Mouse (Mus musculus) lung, postnatal 0 days (tissue): ENCODE data around the gene 4930558C23Rik. TPM values are rescaled to one million over a fixed set of nuclear protein-coding genes. Genes with fewer than 3 reads are reported as not detected.
A peak's percentile ranks its signal among the peaks of the same experiment; 100 is the strongest.
"Not testable (repeated sequence)": the region's sequence is repeated elsewhere in the genome, so short reads cannot be mapped to it uniquely, and the experiment has no call there.

Source experiments
- ATAC-seq: fragments of 200-750 bp; cut with Nextera tagmentation; 2 replicates; pipeline ENCODE4 v1.8.0; 2017; ENCODE audit warnings: moderate library complexity
- DNase-seq: peaks from one replicate; pipeline ENCODE4 v3.0.0-alpha.2; 2016; ENCODE audit warnings: low spot score
- H3K27ac ChIP-seq: fragments of 300-500 bp; sonication (generic); 2 replicates; pipeline ENCODE4 v1.5.1; 2014; ENCODE audit warnings: antibody characterized with exemption, mild to moderate bottlenecking, low read length, mixed read lengths
- H3K27me3 ChIP-seq: fragments of 300-500 bp; sonication (generic); replicated peaks from 2 replicates; pipeline ENCODE4 v1.6.1; 2014; ENCODE audit warnings: low read length, mixed read lengths; ENCODE audit not compliant: insufficient read depth
- H3K36me3 ChIP-seq: fragments of 300-500 bp; sonication (generic); 2 replicates; pipeline ENCODE4 v1.6.1; 2014; ENCODE audit warnings: low read length, mixed read lengths; ENCODE audit not compliant: insufficient read depth
- H3K4me1 ChIP-seq: fragments of 300-500 bp; sonication (generic); 2 replicates; pipeline ENCODE4 v1.6.1; 2014; ENCODE audit warnings: antibody characterized with exemption, low read depth, low read length, mixed read lengths; ENCODE audit not compliant: insufficient read depth
- H3K4me2 ChIP-seq: fragments of 300-500 bp; sonication (generic); replicated peaks from 2 replicates; pipeline ENCODE4 v1.6.1; 2014; ENCODE audit warnings: low read depth, mild to moderate bottlenecking, low read length, moderate library complexity, mixed read lengths
- H3K4me3 ChIP-seq: fragments of 300-500 bp; sonication (generic); 2 replicates; pipeline ENCODE4 v1.5.1; 2014; ENCODE audit warnings: low read depth, low read length
- H3K9ac ChIP-seq: fragments of 300-500 bp; sonication (generic); replicated peaks from 2 replicates; pipeline ENCODE4 v1.6.1; 2014; ENCODE audit warnings: low read depth, mild to moderate bottlenecking
- H3K9me3 ChIP-seq: fragments of 300-500 bp; sonication (generic); 2 replicates; pipeline ENCODE4 v1.6.1; 2016; ENCODE audit warnings: low read length, mixed read lengths
- CTCF ChIP-seq: IDR thresholded peaks from 2 replicates; pipeline ENCODE4 v1.5.1; 2016; ENCODE audit warnings: antibody characterized with exemption, mild to moderate bottlenecking
- EP300 ChIP-seq: IDR thresholded peaks from 2 replicates; pipeline ENCODE4 v1.6.1; 2016; ENCODE audit warnings: antibody characterized with exemption, mild to moderate bottlenecking, control low read depth
- WGBS: fragments of 180-500 bp; shearing (Covaris S2); extraction: QIAGEN DNeasy Blood & Tissue Kit; methylation state at CpG from one replicate; pipeline ENCODE4 v1.1.7; 2014; 5-methylcytosine and 5-hydroxymethylcytosine counted together
- polyA plus RNA-seq: library from polyadenylated mRNA; unstranded; fragments of >200 nt; fragmentation: Nextera tagmentation; extraction: Ambion mirVana; gene quantifications from 2 replicates; pipeline ENCODE4 v1.2.1, GENCODE M21; 2015

4930558C23Rik gene
- polyA plus RNA-seq, 1 experiment from 2014 or later, result 0.23 TPM

GRCm38 (mm10) chr3:95435561-95435960 is 32.9 kb upstream of the 4930558C23Rik start:
- peak; percentile 4 for DNase-seq
- no peaks in the 10 kb centered on the region for H3K27me3 ChIP-seq
- 30% methylated on average over 1 of the region's 1 CpGs for WGBS
- no peak for ATAC-seq
- TF ChIP-seq EP300 (no peak), CTCF (no peak)
- peak overlapping the region; percentile 77; the same call in 1 of the 2 replicates for H3K9ac ChIP-seq
- no peaks in the 10 kb centered on the region for H3K9me3 ChIP-seq
- no peak overlapping the region for H3K27ac ChIP-seq
- no peaks in the 10 kb centered on the region; the same call in 1 of the 2 replicates for H3K4me1 ChIP-seq
- H3K36me3 ChIP-seq, result no peaks in the 10 kb centered on the region
- H3K4me2 ChIP-seq, result peak overlapping the region; percentile 74
- peak overlapping the region; percentile 89 for H3K4me3 ChIP-seq

DNA sequence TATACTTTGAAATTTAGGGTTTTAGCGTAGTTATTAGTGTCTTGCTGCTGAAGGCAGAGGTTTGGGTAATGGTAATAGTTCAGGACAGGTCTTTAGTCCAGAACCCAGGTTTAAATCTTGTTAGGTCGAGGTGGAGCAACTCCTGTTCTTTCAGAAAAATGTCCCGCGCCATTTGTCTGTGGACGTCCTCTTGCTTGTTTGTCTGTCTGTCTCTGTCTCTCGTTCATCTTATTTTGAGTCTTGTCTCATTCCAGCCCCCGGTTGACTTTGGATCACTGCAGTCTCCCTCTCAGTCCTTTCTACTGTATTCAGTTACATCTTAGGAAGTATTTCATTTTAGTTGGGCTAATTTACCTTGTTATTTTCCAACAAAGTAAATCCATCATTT is 32.3 kb upstream of the 4930558C23Rik start:
- peak overlapping the region; percentile 77 for H3K9ac ChIP-seq
- H3K9me3 ChIP-seq, result no peaks in the 10 kb centered on the region
- no peak for ATAC-seq
- peak overlapping the region; percentile 89 for H3K4me3 ChIP-seq
- H3K4me2 ChIP-seq, result peak overlapping the region; percentile 74
- H3K27ac ChIP-seq, result peak overlapping the region; percentile 93; the same call in 1 of the 2 replicates
- TF ChIP-seq EP300 (no peak), CTCF (no peak)
- H3K27me3 ChIP-seq, result no peaks in the 10 kb centered on the region
- no peaks in the 10 kb centered on the region for H3K36me3 ChIP-seq
- 1% methylated on average over 7 of the region's 7 CpGs for WGBS
- H3K4me1 ChIP-seq, result no peaks in the 10 kb centered on the region; the same call in 1 of the 2 replicates
- peak; percentile 36 for DNase-seq

DNA sequence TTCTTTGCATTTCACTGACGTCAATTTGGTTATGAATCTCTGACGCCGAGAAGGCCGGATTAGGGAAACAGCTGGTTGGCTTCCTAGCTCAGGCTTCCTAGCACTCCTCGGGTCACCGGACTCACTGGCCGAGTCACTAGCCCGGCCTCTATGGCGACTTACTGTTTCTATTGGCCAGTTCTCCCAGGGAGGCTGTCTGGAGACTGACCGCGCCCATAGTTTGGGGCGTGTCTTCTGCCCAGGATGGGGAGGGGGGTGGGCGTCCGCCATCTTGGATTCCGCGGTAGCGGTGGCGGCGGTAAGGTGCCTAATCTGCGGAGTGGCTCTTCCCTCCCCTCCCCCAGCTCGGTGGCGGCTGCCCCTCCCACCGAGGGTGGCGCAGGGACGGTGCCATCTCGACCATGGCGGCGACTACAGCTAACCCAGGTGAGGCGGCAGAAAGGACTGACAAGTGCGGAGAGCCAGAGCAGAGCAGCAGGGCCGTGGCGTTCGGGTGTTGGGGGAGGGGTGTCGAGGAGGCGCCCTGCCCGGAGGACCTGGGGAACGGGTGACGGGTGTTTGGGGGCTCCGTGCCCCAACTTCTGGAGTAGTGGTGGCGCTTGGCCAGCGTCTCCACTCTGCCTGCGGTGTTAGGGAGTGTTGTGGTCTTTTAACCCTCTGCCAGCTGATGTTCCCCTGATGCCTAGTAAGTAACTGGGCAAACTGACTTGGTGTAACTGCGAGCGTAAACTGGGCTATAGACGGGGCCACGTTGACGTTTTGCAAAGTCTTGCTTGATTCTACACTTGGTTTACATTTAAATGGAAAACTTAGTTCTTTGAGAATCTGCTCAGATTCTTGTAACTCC is 31.7 kb upstream of the 4930558C23Rik start, which contains the start of gene Arnt:
Gene Arnt, plus strand, starts transcription at position 253 of the 847 bp plus-strand sequence.
- no peak; the same call in 1 of the 2 replicates for TF ChIP-seq EP300
- TF ChIP-seq CTCF, result no peak
- Histone ChIP-seq H3K9ac (peak within 1 kb of the TSS; percentile 77), H3K27ac (peak within 1 kb of the TSS; percentile 93), H3K27me3 (no peaks in the 10 kb centered on the region), H3K4me1 (no peaks in the 10 kb centered on the region; the same call in 1 of the 2 replicates), H3K4me2 (peak within 1 kb of the TSS; percentile 74), H3K4me3 (peak within 1 kb of the TSS; percentile 89), H3K36me3 (no peaks in the 10 kb centered on the region), H3K9me3 (no peaks in the 10 kb centered on the region)
- peak; percentile 99 for DNase-seq
- under 1% methylated on average over 47 of the region's 47 CpGs for WGBS
- ATAC-seq, result peak; percentile 100

DNA sequence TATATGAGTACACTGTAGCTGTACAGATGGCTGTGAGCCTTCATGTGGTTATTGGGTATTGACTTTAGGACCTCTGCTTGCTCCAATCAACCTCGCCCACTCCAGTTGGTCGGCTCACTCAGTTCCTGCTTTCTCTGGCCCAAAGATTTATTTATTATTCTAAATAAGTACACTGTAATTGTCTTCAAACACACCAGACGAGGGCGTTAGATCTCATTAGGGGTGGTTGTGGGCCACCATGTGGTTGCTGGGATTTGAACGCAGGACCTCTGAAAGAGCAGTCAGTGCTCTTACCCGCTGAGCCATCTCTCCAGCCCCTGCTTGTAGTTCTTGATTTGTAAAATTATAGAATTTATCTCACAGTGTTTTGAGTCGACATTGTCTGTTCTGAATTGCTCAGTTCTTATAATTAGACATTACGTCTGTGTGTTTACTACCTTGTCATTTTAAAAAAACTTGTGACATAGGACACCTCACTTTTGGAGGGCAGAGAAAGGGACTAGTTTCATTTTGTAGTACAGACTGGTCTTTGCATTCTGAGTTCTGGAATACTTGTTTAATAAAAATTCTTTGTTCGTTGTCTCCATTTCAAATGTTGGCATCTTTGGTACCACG is 30.8 kb upstream of the 4930558C23Rik start:
- DNase-seq (peak; percentile 43), ATAC-seq (no peak)
- peak overlapping the region; percentile 89 for H3K4me3 ChIP-seq
- no peaks in the 10 kb centered on the region for H3K36me3 ChIP-seq
- TF ChIP-seq CTCF (0 out of 2 replicates have a peak, but pooled peaks have one; percentile 2), EP300 (no peak)
- H3K4me2 ChIP-seq, result peak overlapping the region; percentile 74
- H3K27me3 ChIP-seq, result no peaks in the 10 kb centered on the region
- 62% methylated on average over 10 of the region's 10 CpGs for WGBS
- no peaks in the 10 kb centered on the region for H3K9me3 ChIP-seq
- no peaks in the 10 kb centered on the region; the same call in 1 of the 2 replicates for H3K4me1 ChIP-seq
- peak overlapping the region; percentile 77 for H3K9ac ChIP-seq
- peak overlapping the region; percentile 93 for H3K27ac ChIP-seq

DNA sequence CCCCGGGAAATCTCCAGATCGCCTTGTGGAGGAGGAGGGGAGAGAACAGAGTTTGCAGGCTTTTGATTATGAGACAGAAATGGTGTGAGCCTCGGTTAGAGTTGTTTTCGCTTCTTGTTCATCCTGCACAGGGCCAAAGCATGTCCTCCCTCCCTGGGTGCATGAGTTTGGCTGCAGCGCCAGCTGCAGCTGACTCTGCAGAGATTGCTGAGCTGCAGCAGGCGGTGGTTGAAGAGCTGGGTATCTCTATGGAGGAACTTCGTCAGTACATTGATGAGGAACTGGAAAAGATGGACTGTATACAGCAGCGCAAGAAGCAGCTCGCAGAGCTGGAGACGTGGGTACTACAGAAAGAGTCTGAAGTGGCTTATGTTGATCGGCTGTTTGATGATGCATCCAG is 25.8 kb upstream of the 4930558C23Rik start:
- H3K27me3 ChIP-seq, H3K4me3 ChIP-seq, ATAC-seq, H3K4me2 ChIP-seq, DNase-seq, H3K9me3 ChIP-seq, H3K27ac ChIP-seq, H3K4me1 ChIP-seq, H3K36me3 ChIP-seq, H3K9ac ChIP-seq: not testable (repeated sequence)
- WGBS, result 77% methylated on average over 3 of the region's 11 CpGs

- H3K27ac ChIP-seq, DNase-seq, H3K4me1 ChIP-seq, H3K9me3 ChIP-seq, H3K27me3 ChIP-seq, H3K9ac ChIP-seq, H3K36me3 ChIP-seq, ATAC-seq: not testable (repeated sequence)
- Histone ChIP-seq H3K4me3 (peak overlapping the region; percentile 17; the same call in 1 of the 2 replicates), H3K4me2 (peak overlapping the region; percentile 50)
- 24% methylated on average over 11 of the region's 21 CpGs for WGBS
These were observed 25.2 kb upstream of the 4930558C23Rik start for GRCm38 (mm10) chr3:95427891-95428238.

GRCm38 (mm10) chr3:95427117-95427890 is 24.7 kb upstream of the 4930558C23Rik start:
- Histone ChIP-seq H3K4me2 (peak overlapping the region; percentile 50), H3K4me3 (peak overlapping the region; percentile 17; the same call in 1 of the 2 replicates)
- not testable (repeated sequence) for H3K27me3 ChIP-seq, H3K9ac ChIP-seq, DNase-seq, H3K27ac ChIP-seq, H3K9me3 ChIP-seq, H3K36me3 ChIP-seq, H3K4me1 ChIP-seq
- peak; percentile 52 for ATAC-seq
- 27% methylated on average over 5 of the region's 33 CpGs for whole genome bisulfite sequencing

DNA sequence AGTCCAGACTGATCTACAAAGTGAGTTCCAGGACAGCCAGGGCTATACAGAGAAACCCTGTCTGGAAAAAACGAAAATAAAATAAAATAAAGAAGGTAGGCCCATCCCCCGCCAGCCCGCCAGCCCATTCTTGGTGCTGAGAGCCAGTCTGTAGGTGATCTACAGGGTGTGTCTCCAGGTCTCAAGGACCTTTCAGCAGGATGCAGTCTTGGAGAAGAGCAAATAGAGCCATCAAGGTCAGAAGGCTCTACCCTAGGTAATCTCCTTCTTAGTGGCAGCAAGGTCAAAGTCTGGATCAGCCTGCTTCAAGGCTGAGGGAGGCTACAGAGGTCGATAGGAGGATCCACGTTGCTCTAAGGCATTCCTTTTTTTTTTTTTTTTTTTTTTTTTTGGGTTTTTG is 23.8 kb upstream of the 4930558C23Rik start:
- not testable (repeated sequence) for H3K27ac ChIP-seq, H3K4me2 ChIP-seq, H3K27me3 ChIP-seq, ATAC-seq, H3K4me3 ChIP-seq, H3K9ac ChIP-seq, H3K36me3 ChIP-seq, H3K4me1 ChIP-seq, DNase-seq, H3K9me3 ChIP-seq
- 87% methylated on average over 5 of the region's 5 CpGs for WGBS
